Mouse (Mus musculus) CD8-positive naive resting alpha-beta T cell, adult 2 months (primary cell): ENCODE data around the gene Bbof1.

Source experiments
- DNase-seq, 2 experiments: peaks; one replicate each; pipeline ENCODE4 v3.0.0; 2022; ENCODE audit warnings: low read depth in 2 of 2, low spot score in 2 of 2

The Bbof1 gene

DNA sequence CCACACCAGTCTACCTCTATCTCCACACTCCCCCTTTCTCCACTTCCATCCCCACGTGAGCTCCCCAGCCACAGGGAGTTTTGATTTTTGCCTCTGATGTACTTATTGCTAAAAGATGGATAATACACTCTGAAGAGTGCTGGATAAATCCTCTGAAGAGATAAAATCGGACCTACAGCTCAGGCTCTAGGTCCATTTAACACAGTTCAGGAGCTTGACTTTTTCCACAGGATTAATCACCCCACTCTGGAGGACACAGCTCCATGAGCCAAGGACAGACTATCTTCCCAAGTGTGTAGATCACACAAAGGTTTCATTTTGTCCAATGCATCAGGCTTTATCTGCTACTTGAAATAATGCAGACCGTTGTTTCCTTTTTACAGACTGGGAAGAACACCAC lies 8.8 kb upstream of the Bbof1 start:
- DNase-seq, result no peak

DNA sequence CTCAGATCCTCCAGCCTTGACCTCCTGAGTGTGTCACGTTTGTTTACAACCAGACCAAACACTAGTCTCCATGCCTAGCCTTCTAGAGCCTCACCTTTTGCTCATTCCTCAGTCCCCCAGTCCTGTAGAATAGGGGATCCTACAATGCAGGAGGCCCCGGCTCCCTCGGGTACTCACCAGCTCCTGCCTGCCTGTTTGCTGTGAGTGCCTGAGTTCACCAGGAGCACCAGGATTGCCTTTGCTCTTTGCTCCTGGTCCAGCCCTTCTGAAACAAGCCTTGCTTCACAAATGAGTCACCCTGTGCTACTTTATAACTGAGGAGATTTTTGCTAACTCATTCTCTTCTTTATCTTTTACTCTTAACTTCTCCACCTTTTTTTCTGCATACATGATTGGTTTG lies 8.2 kb upstream of the Bbof1 start:
- no peak for DNase-seq

DNA sequence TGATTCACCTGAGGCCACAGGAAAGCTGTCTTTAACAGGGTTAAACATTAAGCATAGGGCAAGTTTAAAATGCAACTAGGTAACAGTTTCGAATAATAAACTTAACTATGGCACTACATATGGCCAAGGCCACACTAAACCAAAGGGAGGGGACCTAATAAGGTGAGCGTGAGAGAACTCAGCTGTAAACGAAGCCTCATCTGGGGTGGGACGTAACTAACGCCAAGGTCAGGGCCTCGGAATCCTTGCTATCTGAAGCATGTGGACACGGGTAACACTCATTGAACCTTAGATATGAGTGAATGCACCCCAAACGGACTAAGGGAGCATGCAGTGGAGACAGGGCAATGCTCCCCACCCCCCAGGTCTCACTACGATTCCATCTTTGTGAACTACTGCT lies 5.9 kb upstream of the Bbof1 start:
- no peak for DNase-seq

DNA sequence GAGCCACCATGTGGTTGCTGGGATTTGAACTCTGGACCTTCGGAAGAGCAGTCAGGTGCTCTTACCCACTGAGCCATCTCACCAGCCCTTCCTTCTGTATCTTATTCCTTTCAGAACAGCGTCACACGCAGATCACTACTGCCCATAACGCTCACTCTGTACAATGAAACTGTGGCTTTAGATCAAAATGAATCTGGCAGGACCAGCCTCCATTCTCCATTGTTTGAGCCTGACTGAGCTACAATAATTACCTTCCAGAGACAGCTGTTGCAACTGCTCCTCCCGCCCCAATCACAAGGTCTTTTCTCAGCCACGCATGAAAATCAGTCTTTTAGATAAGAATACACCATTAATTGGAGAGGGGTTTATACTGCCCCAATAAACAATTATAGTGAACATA lies 4.3 kb upstream of the Bbof1 start:
- DNase-seq, result no peak

- no peak for DNase-seq
These were observed 1.6 kb upstream of the Bbof1 start for GRCm38 (mm10) chr12:84407259-84407658.

DNA sequence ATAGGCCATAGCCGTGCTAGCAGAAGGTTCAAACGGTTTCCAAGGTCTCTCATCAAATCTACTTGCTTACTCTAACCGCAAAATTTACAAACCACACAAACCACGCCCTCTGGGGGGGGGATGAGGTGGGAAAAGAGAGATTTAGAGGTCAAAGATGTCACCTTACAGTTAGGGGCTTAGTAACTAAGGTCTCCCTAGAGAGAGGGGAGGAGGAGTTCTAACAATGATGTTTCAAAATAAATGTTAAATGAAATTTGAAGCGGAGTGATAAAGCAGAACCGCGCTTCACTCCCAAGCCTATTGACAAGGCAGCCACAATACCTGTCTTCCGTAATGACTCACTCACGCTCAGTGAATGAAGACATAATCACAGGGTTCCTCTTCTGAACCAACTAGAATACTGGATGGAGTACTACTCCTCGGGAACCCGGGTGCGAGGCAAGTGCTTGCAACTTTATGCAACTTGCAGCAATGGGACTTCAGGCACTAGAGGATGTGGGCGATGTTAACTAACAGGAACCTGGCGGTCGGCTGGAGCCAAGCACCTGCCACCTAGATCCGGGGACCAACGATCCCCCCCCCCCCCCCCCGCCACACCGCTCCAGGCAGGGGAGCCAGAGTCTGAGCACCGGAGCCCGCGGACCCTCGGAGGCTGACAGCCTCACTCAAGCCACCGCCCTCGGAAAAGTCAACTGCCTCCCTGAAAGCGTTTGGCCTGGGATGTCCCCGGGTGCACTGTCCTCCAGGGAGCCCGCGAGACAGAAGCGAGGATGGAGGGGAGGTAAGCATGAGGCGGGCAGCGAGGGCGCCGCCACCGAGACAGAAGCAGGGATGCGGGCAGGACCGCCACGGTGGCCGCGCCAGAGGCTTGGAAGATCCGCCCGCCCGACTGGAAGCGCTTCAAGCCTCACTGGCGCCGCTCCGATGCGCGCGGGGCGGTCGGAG lies 725 bp upstream of the Bbof1 start:
- peak; percentile 62 to 81 for DNase-seq

GRCm38 (mm10) chr12:84416834-84417604 lies 8.1 kb downstream of the Bbof1 start, which contains the start of gene Rnf113a2:
Gene Rnf113a2 (plus strand): TSS chr12:84417196.
- peak; percentile 79 to 81 for DNase-seq

GRCm38 (mm10) chr12:84417605-84417922 lies 8.7 kb downstream of the Bbof1 start:
- DNase-seq, result no peak

DNA sequence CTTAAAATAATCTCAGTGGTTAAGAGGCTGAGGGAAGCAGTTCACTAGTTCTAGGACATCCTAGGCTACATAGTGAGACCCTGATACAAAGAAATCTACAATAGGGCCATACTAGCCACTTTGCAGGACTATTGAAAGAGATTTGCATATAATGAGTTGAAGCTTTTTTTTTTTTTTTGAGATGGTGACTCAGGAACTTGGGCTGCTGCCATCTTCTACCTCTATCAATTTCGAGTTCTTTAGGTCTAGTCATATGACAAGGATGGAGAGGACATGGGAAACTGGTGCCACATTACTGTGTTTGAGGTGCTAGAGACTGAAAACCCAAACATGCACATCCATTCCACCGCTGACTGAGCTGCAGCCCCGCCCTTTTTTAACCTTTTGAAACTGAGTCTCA lies 15.1 kb downstream of the Bbof1 start:
- no peak for DNase-seq

- no peak for DNase-seq
These were observed 21.0 kb downstream of the Bbof1 start for GRCm38 (mm10) chr12:84429825-84430224.

DNA sequence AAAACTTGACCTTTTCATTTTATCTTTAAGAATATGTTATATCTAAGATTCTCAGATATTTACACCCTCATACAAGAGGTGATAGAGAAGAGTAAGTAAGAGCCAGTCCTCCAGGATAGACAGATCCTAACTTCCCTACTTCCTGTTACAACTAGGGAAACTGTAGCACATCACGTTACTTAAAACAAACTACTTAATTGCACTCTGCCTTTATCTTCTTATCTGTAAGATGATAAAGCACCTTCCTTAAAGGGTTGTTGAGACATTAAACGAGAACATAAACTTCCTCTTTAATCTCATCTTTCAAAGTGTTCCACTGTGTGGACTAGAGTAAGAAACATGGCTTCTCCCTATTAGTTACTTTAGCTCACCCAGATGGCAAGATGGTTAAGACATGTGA lies 29.8 kb downstream of the Bbof1 start:
- no peak for DNase-seq

DNA sequence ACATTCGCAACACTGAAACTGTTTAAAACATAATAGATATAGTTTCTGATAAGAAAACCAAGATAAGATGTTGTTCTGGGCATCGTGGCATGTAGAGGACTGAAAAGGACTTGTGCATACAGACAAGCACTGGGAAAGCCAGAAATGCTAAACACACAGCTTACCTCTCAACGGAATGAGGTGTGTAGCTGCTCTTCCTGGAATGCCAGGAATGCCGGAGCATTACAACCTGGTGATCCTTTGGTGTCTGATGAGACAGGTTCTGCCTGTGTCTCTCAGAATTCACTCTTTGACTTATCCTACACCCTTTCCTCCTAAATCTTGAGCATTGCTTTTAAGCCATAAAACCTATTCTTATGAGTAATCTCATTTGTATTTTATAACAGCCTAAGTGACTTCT lies 33.7 kb downstream of the Bbof1 start:
- DNase-seq, result no peak

DNA sequence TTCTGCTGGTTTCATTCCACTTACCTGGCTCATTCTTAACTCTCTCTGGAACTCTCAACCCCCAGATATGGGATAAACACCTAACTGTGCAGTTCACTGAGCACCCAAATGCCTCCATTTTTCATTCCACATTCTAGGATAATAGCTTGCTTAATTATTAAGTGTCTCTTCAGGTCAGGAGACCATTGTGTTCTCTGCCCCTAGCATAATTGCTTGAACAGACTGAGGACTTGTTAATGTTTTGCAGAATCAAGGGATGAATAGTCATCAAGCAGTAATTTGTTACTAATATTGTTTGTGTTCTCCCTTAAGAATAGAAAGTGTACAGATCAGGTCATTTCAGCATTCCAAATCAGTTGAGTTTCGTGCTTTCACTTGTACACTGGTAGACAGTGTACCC lies 38.5 kb downstream of the Bbof1 start:
- DNase-seq, result no peak

DNA sequence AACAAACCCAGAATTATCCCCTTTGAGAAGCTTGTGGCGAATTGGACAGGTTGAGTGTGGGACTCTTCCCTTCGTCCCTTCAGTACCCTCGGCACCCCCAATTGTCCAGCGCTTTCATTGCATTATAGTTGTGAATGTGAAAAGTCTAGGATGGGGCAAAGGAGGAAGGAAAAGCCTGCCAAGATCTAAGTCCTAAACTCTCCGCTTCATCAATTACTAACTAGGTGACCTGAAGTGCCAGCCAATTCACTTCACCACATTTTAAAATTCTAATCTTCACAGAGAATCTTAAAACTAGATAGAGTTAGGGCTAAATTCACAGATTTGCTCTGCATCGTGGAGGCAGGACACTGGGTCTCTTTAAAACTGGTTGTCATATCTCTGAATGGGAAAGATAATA lies 39.3 kb downstream of the Bbof1 start:
- no peak for DNase-seq

DNA sequence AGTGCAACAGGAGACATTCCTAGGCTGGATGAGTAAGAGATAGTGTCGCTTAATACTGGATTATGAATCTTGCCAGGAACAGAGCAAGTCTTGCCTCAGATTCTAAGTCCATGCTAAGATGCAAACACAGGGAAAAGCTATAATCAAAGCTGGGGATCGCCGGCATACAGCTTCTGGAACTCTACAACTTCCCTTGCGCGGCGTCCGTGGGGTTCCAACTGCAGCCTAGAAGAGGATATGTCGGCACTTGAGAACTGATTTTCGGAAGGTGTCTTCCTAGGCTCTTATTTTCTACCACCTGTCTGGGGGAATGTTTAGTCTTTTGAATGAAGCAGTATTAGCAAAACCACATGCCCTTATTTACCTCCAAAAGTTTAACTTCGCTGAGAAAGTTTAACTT lies 41.0 kb downstream of the Bbof1 start:
- DNase-seq, result no peak

DNA sequence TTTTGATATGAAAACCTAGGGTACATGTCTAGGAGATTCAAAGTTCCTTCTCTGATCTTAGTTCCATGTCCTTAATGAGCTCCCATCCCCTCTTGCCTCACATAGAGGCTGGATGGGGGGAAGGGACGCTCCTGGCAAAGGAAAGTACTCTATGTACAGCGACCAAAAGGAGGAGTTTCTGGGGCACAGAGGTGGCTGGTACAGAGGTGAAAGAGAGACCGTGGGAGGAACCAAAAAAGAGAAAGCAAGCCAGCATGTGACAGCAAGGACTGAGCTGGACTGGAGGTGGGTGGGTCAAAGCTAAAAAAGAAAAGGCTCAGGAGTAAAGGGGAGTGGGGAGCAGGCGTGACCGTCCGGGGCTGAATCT lies 41.5 kb downstream of the Bbof1 start:
- DNase-seq, result no peak

- peak; percentile 93 to 94 for DNase-seq
These were observed 42.1 kb downstream of the Bbof1 start, which contains the start of the genes Aldh6a1 and Lin52 for GRCm38 (mm10) chr12:84450718-84451646. Gene Aldh6a1 (minus strand): TSS chr12:84451004. Gene Lin52 (plus strand): TSS chr12:84451422.

DNA sequence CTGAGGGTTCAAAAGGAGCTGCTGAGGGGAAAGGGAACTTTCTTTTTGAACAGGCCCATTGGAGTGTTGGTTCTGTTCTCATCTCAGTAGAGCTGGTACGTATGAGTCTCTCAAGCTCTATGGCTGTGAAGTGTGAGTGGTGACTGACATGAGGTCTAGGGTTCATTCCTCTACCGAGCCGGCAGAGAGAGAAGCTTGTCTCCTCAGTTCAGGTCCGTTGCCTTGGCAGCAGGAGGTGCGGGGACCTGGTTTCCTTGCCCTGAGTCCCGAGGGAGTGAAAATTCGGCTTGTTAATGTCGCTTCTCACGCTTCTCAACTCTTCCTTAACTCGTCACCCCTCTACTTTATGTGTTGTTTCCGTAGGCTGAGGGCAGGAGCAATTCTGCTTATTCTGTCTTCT lies 42.9 kb downstream of the Bbof1 start:
- peak in 1 of 2 experiments; percentile 2 for DNase-seq

GRCm38 (mm10) chr12:84456911-84457310 lies 48.0 kb downstream of the Bbof1 start:
- no peak for DNase-seq

DNA sequence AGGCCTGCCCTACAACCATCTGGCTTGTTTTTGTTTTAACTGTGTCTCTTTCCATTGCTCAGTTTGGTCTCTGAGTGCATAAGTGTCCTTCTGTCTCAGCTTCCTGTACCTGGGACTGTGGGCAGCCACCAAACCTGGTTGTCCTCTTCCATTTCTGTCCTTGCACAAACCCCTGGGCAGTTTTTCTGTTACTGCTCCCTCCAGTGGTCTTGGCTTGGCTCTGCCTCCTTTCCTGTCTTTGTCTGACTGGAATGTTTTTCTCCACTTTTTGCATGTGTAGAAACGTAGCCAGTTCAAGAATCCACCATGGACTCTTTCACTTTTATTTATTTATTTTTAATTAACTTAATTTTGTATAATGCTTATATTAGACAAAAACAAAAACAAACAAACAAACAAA lies 51.0 kb downstream of the Bbof1 start:
- no peak for DNase-seq

DNA sequence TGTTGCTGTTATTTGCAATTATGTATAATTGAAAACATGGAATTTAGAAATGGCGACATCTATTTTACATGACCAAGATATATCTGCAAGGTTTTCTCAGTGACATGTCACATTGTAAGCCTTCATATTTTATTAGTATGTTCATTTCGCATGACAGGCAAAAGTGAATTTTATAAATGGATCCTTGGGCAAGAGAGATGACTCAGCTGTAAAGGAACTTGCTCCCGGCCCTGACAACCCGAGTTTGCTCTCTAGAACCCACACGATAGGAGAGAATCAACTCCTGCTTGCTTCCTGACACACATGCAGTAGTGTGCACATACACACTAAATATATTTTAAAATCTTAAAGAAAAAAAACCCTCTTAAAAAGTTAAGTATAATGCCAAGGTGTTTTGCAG lies 52.5 kb downstream of the Bbof1 start:
- DNase-seq, result no peak
